Mouse (Mus musculus): ENCODE results near the gene Lgr5.

DNA sequence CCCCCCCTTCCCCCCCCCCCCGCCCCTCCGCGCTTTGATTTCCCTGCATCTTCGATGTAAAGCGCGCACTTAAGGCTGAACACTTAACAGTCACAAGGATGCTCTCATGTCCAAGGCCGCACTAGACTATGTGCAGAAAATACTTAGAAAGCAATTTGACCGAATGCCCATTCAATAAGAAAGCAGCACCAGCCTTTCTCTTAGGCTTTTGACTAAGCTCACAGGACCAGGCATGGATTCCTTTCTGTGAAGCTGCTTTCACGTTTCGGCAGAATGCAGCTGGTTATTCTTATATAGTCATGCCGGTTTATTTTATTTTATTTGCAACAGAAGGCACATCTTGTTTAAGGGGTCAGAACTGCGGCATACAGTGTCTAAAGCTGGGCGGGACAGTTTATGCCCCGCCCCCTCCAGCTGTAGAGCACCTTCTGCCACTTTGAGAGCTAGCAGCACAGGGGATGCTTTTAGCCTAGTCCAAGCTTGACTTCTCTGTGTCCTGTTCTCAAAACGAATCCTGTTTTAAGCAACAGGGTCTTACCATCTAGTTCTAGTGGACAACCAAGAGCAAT lies 30.8 kb upstream of the Lgr5 start:
- no peak for TF ChIP-seq CTCF (conservative IDR thresholded peaks at IDR 0.05 in 1 of 2, IDR thresholded peaks at IDR 0.05 in 1 of 2; ENCODE audit: low read depth in 2 of 2, low read length in 2 of 2)
- TF ChIP-seq TCF12 (IDR thresholded peaks at IDR 0.05; ENCODE audit: low read depth, low read length): no peak
- no peak for TF ChIP-seq MAFK (IDR thresholded peaks at IDR 0.05; ENCODE audit: insufficient replicate concordance, low read length)
- TF ChIP-seq HCFC1 (IDR thresholded peaks at IDR 0.05; ENCODE audit: low read depth, low read length): no peak
- TF ChIP-seq MYC (IDR thresholded peaks at IDR 0.05; ENCODE audit: low read depth, low read length): no peak
- TF ChIP-seq KAT2A (IDR thresholded peaks at IDR 0.05; ENCODE audit: insufficient replicate concordance, low read length): no peak
- no peak for TF ChIP-seq MEF2A (IDR thresholded peaks at IDR 0.05; ENCODE audit: borderline replicate concordance, low read depth, low read length)
- no peak for TF ChIP-seq EP300 (IDR thresholded peaks at IDR 0.05; ENCODE audit: low read length)
- TF ChIP-seq ZKSCAN1 (IDR thresholded peaks at IDR 0.05; ENCODE audit: borderline replicate concordance, low read depth, low read length): no peak

All from CH12.LX (cell line).